Mouse (Mus musculus): Measurements from ENCODE around the gene Ptch1. TPM values are rescaled to one million over a fixed set of nuclear protein-coding genes. Genes with fewer than 3 reads are reported as not detected.

The Ptch1 gene
- polyA plus RNA-seq, 1 experiment from 2014 or later = 15.8 TPM

DNA sequence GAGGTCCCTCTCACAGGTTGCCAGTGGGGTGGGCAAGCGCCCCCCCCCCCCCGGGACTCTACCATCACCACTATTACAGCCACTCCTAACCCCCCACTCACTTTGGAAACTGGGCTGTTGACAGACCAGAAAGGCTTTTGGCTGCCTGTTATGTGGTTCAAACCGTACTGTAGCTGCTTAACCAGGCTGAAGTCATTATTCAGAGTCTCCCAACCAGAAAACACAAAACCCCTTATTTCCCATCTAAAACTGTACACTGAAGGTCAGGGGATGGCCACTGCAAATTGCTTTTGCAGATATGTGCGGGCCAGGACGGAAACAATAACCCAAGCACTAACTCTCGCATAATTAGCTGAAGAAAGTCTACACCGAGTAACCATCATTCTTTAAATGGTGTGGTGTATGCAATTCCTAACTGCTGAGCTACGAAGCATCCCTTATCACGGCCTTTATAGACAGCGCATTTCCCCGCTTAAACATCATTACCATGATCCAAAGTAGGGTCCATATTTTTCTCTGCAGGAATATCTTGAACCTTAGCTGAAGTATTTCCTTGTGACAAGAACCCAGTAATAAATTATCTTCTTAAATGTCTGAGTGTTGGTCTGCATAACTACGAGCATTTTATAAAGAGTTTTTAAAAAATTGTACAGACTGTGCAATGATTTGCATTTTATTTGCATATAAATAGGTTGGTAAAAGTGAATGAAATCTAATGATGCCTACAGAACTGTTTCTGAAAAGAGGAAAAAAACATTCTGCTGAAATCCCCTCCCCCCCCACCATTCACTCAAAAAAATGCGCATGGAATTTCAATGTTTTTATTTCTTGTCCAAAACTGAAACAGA is 29.1 kb downstream of the Ptch1 start:
- Histone ChIP-seq H3K9ac (replicated peaks; ENCODE audit: low read length) (no peak overlapping the region), H3K4me2 (replicated peaks; ENCODE audit: low read depth, low read length) (no peak overlapping the region), H3K4me1 (ENCODE audit: insufficient read depth, low read length) (peaks cover 24% of the 10 kb centered on the region), H3K9me3 (ENCODE audit: low read length) (no peaks in the 10 kb centered on the region), H3K36me3 (ENCODE audit: insufficient read depth, low read length) (peaks cover 48% of the 10 kb centered on the region), H3K27ac (ENCODE audit: low read length) (peak overlapping the region; percentile 6; the same call in 1 of the 2 replicates), H3K4me3 (ENCODE audit: low read length) (no peak overlapping the region), H3K27me3 (ENCODE audit: insufficient read depth, low read length) (no peaks in the 10 kb centered on the region)
- WGBS = 57% methylated on average over 13 of the region's 13 CpGs
- ATAC-seq (ENCODE audit: low FRiP score, low TSS enrichment) = no peak

DNA sequence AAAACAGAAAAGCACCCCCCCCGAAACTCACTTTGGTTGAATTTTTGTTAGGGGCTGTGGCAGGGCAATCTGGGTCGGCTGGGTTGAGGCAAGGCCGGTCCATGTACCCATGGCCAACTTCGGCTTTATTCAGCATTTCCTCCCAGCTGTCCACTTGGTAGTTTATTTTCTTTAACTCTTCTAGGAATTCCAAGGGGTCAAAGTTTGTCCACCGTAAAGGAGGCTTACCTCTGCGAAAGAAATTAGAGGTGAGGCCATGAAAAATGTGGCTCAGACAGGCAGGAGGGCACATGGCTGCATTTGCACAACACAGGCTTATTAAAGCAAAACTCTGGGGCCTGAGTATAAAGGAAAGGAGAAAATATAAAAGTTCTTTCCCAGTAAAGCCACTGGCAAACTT is 29.9 kb downstream of the Ptch1 start:
- WGBS = 41% methylated on average over 6 of the region's 6 CpGs
- H3K4me1 ChIP-seq (ENCODE audit: insufficient read depth, low read length) = peaks cover 21% of the 10 kb centered on the region
- peak overlapping the region; percentile 29; the same call in 1 of the 2 replicates for H3K27ac ChIP-seq (ENCODE audit: low read length)
- H3K4me2 ChIP-seq (replicated peaks; ENCODE audit: low read depth, low read length) = no peak overlapping the region
- H3K9ac ChIP-seq (replicated peaks; ENCODE audit: low read length) = no peak overlapping the region
- no peaks in the 10 kb centered on the region for H3K27me3 ChIP-seq (ENCODE audit: insufficient read depth, low read length)
- H3K4me3 ChIP-seq (ENCODE audit: low read length) = no peak overlapping the region
- no peaks in the 10 kb centered on the region for H3K9me3 ChIP-seq (ENCODE audit: low read length)
- no peak; the same call in 1 of the 2 replicates for ATAC-seq (ENCODE audit: low FRiP score, low TSS enrichment)
- peaks cover 57% of the 10 kb centered on the region for H3K36me3 ChIP-seq (ENCODE audit: insufficient read depth, low read length)

DNA sequence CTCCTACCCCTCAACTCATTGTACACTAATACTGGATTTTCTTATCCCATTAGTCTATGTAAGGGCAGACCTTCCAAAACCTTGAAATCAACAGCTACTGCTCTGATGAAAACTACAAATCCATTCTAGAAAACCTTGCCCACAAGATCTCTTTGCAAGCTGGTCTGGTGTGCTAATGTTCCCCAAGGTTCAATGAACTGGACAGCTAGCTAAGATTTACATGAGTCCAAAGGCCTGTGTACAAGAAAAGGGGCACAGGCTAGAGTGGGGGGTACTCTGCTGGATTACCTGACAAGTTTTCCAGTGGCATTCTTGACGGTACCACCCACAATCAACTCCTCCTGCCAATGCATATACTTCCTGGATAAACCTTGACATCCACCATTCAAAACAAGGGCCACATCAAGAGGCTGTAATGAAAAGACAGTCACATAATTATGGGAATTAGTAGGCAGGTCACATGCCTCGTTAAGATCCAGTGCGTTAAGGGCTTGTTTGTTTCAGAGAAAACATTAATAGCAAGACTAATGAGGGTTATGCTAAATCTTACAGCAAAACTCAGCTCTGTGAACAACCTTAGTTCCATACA is 30.5 kb downstream of the Ptch1 start:
- H3K27me3 ChIP-seq (ENCODE audit: insufficient read depth, low read length) = no peaks in the 10 kb centered on the region
- WGBS = 87% methylated on average over 3 of the region's 3 CpGs
- peak overlapping the region; percentile 29; the same call in 1 of the 2 replicates for H3K27ac ChIP-seq (ENCODE audit: low read length)
- H3K36me3 ChIP-seq (ENCODE audit: insufficient read depth, low read length) = peaks cover 62% of the 10 kb centered on the region
- H3K4me3 ChIP-seq (ENCODE audit: low read length) = no peak overlapping the region
- peaks cover 21% of the 10 kb centered on the region for H3K4me1 ChIP-seq (ENCODE audit: insufficient read depth, low read length)
- H3K4me2 ChIP-seq (replicated peaks; ENCODE audit: low read depth, low read length) = no peak overlapping the region
- no peak overlapping the region for H3K9ac ChIP-seq (replicated peaks; ENCODE audit: low read length)
- H3K9me3 ChIP-seq (ENCODE audit: low read length) = no peaks in the 10 kb centered on the region
- no peak for ATAC-seq (ENCODE audit: low FRiP score, low TSS enrichment)

DNA sequence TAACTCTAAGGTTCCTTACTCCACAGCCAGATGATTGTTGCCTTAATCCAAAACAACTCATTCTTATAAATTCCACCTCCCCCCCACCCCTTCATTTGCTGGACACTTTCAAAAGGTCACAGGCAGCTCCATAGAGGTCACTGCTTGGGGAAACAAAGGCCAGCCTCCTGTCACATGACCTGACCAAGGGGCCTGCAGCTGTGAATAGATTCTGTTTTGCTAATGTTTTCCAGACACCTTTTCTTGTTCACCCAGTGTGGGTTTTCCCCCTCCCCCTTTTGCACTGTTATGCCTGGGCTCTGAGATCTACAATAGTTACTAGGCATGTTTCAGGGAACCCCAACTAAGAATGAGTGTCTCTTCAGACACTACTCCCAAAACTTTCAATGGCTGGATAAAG is 31.9 kb downstream of the Ptch1 start:
- no peak for ATAC-seq (ENCODE audit: low FRiP score, low TSS enrichment)
- H3K9ac ChIP-seq (replicated peaks; ENCODE audit: low read length) = no peak overlapping the region
- no peaks in the 10 kb centered on the region for H3K27me3 ChIP-seq (ENCODE audit: insufficient read depth, low read length)
- H3K9me3 ChIP-seq (ENCODE audit: low read length) = no peaks in the 10 kb centered on the region
- H3K27ac ChIP-seq (ENCODE audit: low read length) = no peak overlapping the region
- peaks cover 21% of the 10 kb centered on the region for H3K4me1 ChIP-seq (ENCODE audit: insufficient read depth, low read length)
- peaks cover 67% of the 10 kb centered on the region for H3K36me3 ChIP-seq (ENCODE audit: insufficient read depth, low read length)
- no peak overlapping the region for H3K4me2 ChIP-seq (replicated peaks; ENCODE audit: low read depth, low read length)
- H3K4me3 ChIP-seq (ENCODE audit: low read length) = no peak overlapping the region

DNA sequence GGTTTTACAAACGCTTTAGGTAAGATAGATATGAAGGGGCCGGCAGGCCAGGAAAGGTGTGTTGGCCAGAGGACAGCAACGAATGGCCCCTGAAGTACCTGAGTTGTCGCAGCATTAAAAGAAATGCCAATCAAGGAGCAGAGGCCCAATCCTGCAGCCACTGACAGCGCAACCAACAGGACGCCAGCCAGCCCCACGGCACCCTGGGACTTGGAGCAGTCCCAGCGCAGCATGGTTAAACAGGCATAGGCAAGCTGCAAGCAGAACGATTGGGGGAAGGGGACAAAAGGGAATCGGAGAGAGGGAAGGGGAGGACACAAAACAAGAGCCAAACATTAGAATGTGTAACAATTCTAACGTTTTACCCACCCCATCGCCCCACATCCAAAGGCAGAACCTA is 32.8 kb downstream of the Ptch1 start:
- Histone ChIP-seq H3K36me3 (ENCODE audit: insufficient read depth, low read length) (peaks cover 75% of the 10 kb centered on the region), H3K27me3 (ENCODE audit: insufficient read depth, low read length) (no peaks in the 10 kb centered on the region), H3K27ac (ENCODE audit: low read length) (no peak overlapping the region), H3K4me3 (ENCODE audit: low read length) (no peak overlapping the region), H3K9me3 (ENCODE audit: low read length) (no peaks in the 10 kb centered on the region), H3K4me2 (replicated peaks; ENCODE audit: low read depth, low read length) (no peak overlapping the region), H3K4me1 (ENCODE audit: insufficient read depth, low read length) (peaks cover 18% of the 10 kb centered on the region), H3K9ac (replicated peaks; ENCODE audit: low read length) (no peak overlapping the region)
- 90% methylated on average over 12 of the region's 12 CpGs for WGBS
- ATAC-seq (ENCODE audit: low FRiP score, low TSS enrichment) = no peak

DNA sequence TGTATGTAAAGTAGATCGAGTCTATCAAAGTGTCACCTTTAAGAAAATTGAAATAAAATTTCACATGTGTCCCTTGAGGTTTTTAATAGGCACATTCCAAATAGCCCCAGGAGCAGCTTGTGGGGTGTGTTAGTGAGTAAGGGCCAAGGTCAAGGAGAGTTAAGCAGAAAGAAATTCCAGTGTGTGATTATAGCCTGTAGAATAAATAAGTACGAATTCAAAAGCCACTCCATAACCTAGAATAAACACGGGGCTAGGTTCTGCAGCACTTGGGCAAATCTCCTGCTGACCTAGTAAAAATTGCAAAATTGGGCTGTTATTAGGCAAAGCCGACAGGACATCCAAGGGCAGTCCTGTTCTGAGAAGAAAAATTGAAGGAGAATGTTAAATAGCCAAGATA is 38.4 kb downstream of the Ptch1 start:
- Histone ChIP-seq H3K9ac (replicated peaks; ENCODE audit: low read length) (no peak overlapping the region), H3K9me3 (ENCODE audit: low read length) (no peaks in the 10 kb centered on the region), H3K4me2 (replicated peaks; ENCODE audit: low read depth, low read length) (no peak overlapping the region), H3K4me1 (ENCODE audit: insufficient read depth, low read length) (0 out of 2 replicates have a peak, but pooled peaks cover 7% of the 10 kb centered on the region), H3K27me3 (ENCODE audit: insufficient read depth, low read length) (no peaks in the 10 kb centered on the region), H3K27ac (ENCODE audit: low read length) (no peak overlapping the region), H3K36me3 (ENCODE audit: insufficient read depth, low read length) (peaks cover 92% of the 10 kb centered on the region), H3K4me3 (ENCODE audit: low read length) (no peak overlapping the region)
- 84% methylated on average over 4 of the region's 4 CpGs for WGBS
- ATAC-seq (ENCODE audit: low FRiP score, low TSS enrichment) = no peak

DNA sequence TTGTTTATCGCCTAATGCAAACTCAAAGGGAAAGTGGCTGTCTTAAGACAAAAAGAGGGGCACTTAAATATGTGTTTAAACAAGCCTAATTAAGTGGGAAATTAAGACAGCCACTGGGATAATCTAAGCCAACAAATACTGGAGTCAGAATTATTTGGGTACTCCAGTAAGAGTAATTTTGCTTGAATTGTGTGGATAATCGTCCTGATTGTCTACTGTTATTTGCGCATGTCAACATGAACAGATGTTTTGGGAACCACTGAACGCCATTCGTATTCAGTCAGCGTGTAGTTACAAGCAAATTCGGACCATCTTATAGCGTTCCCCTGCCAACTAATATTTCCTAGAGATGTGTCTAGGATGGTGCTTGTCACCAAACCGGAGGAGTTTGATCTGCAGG is 42.5 kb downstream of the Ptch1 start:
- no peaks in the 10 kb centered on the region for H3K27me3 ChIP-seq (ENCODE audit: insufficient read depth, low read length)
- WGBS = 79% methylated on average over 9 of the region's 9 CpGs
- no peak overlapping the region for H3K9ac ChIP-seq (replicated peaks; ENCODE audit: low read length)
- no peak overlapping the region for H3K27ac ChIP-seq (ENCODE audit: low read length)
- peaks cover 40% of the 10 kb centered on the region for H3K4me1 ChIP-seq (ENCODE audit: insufficient read depth, low read length)
- no peak for ATAC-seq (ENCODE audit: low FRiP score, low TSS enrichment)
- peaks cover 78% of the 10 kb centered on the region for H3K36me3 ChIP-seq (ENCODE audit: insufficient read depth, low read length)
- no peak overlapping the region for H3K4me2 ChIP-seq (replicated peaks; ENCODE audit: low read depth, low read length)
- no peaks in the 10 kb centered on the region for H3K9me3 ChIP-seq (ENCODE audit: low read length)
- no peak overlapping the region for H3K4me3 ChIP-seq (ENCODE audit: low read length)

DNA sequence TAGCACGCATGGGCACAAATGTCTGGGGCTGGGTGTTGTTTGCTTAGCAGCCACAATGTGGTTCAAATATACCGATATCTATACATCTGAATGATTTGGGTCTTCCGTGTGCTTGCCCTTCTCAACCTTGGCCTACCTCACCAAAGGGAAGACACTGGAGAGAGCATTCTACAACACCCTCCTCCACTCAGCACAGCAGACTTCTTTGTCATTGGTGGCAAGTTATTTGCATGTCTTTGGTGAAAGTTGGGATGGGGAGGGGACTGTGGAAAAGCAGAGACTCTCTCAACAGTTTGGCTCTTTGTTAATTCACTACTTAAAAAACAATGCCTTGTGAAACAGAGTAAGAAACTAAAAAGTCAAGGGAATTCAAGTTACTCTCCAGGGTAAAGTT is 43.0 kb downstream of the Ptch1 start:
- Histone ChIP-seq H3K27ac (ENCODE audit: low read length) (no peak overlapping the region), H3K27me3 (ENCODE audit: insufficient read depth, low read length) (no peaks in the 10 kb centered on the region), H3K4me2 (replicated peaks; ENCODE audit: low read depth, low read length) (no peak overlapping the region), H3K9ac (replicated peaks; ENCODE audit: low read length) (no peak overlapping the region), H3K9me3 (ENCODE audit: low read length) (no peaks in the 10 kb centered on the region), H3K36me3 (ENCODE audit: insufficient read depth, low read length) (peaks cover 78% of the 10 kb centered on the region), H3K4me3 (ENCODE audit: low read length) (no peak overlapping the region), H3K4me1 (ENCODE audit: insufficient read depth, low read length) (peaks cover 41% of the 10 kb centered on the region)
- WGBS = 58% methylated on average over 3 of the region's 3 CpGs
- no peak for ATAC-seq (ENCODE audit: low FRiP score, low TSS enrichment)

DNA sequence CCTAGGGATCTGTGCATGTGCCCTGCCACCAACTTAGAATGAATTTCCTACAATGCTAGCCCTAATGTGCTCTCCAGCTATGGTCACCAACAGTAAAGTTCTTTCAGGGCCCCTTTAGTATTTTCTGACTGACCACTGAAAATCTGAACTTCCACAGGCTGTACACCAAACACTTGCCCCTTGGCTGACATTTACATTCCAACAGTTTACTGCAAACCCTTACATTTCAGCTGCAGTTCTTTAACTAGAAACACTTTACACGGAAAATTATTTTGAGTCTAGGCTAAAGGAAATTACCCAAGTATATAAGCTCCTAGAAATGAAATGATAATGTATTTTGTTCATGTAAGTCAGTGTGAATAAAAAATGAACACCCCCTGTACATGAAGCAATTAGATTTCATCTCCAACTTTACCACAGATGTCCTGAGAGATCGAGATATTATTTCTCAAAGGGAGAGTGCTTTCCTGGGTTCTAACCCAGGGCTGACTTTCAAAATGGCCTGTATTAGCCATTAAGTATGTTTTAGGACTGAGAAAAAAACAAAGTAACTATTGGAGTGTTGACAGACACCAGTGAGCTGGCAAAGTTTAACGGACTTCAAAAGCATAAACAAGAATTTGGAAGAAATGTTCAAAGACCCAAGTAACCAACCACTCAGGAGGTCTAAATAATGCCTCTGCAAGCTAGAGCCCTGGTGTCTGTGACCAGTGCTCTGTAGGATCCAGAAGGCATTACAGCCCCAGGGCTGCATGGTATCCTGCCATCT is 43.6 kb downstream of the Ptch1 start:
- Histone ChIP-seq H3K4me1 (ENCODE audit: insufficient read depth, low read length) (peaks cover 43% of the 10 kb centered on the region), H3K4me3 (ENCODE audit: low read length) (no peak overlapping the region), H3K9ac (replicated peaks; ENCODE audit: low read length) (no peak overlapping the region), H3K4me2 (replicated peaks; ENCODE audit: low read depth, low read length) (no peak overlapping the region), H3K27ac (ENCODE audit: low read length) (no peak overlapping the region), H3K27me3 (ENCODE audit: insufficient read depth, low read length) (no peaks in the 10 kb centered on the region), H3K36me3 (ENCODE audit: insufficient read depth, low read length) (peaks cover 79% of the 10 kb centered on the region), H3K9me3 (ENCODE audit: low read length) (no peaks in the 10 kb centered on the region)
- 51% methylated on average over 3 of the region's 3 CpGs for WGBS
- ATAC-seq (ENCODE audit: low FRiP score, low TSS enrichment) = no peak
